Mouse (Mus musculus): Measurements from ENCODE around the gene Prss12.
A peak's percentile ranks its signal among the peaks of the same experiment; 100 is the strongest.

Prss12 gene

DNA sequence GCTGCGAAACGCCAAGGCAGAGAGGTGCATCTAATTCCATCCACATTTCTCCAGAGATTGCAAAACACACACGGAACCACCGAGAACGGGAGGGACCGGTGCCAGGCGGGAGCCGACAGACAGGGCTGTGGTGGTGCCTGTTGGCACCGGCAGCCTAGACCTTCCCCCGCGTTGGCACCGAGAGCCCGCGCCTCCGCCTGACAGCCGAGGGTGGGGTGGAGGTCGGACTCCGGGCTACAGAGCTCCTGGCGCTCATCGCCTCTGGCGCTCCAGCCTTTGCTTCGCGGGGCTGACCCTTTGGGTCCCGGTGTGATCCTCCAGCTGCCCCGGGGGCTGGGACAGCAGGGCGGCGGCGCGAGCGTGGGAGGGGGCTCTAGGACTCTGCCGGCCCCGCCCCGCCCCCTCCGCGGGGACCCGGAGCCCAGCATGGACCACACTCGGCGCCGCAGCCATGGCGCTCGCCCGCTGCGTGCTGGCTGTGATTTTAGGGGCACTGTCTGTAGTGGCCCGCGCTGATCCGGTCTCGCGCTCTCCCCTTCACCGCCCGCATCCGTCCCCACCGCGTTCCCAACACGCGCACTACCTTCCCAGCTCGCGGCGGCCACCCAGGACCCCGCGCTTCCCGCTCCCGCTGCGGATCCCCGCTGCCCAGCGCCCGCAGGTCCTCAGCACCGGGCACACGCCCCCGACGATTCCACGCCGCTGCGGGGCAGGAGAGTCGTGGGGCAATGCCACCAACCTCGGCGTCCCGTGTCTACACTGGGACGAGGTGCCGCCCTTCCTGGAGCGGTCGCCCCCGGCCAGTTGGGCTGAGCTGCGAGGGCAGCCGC, at the start of gene Prss12:
TSS of gene Prss12 (plus strand) at position 206 of the 830 bp plus-strand sequence.
- peak; percentile 69 for DNase-seq (ENCODE audit: low spot score)

DNA sequence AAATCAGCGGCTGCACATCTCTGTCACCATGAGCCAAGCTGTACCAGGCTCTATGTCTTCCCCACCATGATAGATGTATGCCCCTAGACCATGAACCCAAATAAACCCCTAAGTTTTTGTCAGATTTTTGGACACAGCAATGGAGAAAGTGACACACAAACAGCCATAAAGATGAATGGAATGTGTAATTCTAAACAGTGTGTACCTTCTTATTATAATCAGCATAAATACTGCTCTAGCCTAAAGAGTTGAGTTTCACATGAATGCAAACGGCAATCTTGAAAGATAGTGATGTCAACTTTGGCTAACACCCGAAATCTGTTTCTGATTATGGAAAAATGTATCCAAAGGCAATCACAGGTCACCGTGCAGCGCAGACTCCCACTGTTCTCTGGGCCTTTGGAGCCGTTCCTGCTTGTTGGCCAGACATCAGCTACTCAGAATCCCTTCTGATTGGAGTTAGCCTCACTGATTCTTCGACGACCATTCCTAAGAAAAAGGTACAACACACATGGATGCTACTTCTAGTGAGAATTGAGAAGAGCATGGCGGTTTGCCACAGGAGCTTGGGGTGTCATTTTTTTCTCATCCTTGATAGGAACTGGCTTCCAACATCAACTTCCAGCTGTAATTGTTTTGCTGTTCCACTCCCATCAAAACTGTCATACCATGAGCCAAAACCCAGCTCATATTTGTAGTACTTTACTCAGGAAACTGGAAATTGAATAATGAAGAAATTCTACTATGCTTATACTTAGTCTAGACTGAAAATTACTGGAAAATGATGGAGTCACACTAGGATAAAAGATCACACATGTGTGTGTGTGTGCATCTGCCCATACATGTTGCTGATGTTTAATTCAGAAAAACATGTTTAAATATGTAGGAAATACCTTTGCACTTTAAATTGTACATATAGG, 48.9 kb upstream of the Prss12 start:
- DNase-seq (ENCODE audit: low spot score) = no peak

DNA sequence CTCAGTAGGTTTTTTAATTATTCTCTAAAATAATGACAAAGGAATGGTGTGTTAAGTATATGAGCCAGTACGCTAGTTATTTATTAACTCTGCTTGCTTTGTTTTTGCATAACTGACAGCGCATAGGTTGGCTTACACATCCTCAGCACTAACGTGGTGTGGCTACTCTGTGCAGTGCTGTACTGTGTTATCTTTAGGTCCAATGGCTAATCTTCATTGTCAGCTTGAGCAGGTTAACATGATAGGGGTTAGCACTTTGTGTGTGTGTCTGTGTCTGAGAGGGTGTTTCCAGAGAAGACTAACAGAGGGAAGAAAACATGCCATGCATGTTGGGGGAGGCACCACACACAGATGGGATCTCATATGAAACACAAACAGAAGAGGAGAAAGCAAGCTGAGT, 41.8 kb upstream of the Prss12 start:
- DNase-seq (ENCODE audit: low spot score) = no peak

GRCm38 (mm10) chr3:123411821-123412578, 34.7 kb upstream of the Prss12 start:
- no peak for DNase-seq (ENCODE audit: low spot score)

DNA sequence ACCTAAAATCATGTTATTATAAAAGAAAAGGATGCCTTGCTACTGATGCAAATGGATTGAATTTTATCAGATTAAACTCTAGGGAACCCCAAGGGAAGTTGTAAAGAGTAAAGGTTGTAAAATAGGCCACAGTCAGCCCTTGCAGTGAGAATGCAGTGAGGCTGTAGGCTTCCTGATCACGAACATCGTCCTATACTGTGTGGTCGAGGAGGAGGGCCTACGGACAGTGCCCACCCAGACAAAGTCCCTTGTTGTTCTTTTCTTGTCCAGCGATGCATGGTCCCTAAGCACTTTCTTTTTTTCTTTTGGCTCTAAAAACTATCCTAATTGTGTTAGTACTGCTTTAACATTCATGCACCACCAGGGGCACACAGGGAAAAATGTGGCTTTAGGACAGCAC, 33.5 kb upstream of the Prss12 start:
- no peak for DNase-seq (ENCODE audit: low spot score)

DNA sequence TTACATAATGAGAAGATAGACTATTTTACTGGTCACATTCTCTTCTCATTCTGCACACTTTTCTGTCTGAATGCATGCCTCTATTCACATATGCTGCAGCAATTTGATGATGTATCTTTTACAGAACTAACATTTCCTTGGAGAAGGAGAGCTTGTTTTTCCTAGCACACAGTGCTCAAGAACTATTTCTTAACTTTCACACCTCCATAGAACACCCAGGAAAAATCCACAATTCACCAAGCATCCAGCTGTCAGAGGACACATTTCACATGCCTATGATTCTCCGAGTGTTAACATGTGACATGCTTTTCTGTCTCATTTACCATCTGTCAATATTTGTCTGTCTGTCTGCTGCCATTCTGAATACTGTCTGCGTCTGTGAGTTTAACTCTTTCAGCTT, 21.1 kb upstream of the Prss12 start:
- DNase-seq (ENCODE audit: low spot score) = no peak

- no peak for DNase-seq (ENCODE audit: low spot score)
These were observed 18.7 kb upstream of the Prss12 start for GRCm38 (mm10) chr3:123428005-123428404.

GRCm38 (mm10) chr3:123429597-123430458, 16.9 kb upstream of the Prss12 start:
- no peak for DNase-seq (ENCODE audit: low spot score)

- DNase-seq (ENCODE audit: low spot score) = no peak
These were observed 14.6 kb upstream of the Prss12 start for GRCm38 (mm10) chr3:123431951-123432674.

DNA sequence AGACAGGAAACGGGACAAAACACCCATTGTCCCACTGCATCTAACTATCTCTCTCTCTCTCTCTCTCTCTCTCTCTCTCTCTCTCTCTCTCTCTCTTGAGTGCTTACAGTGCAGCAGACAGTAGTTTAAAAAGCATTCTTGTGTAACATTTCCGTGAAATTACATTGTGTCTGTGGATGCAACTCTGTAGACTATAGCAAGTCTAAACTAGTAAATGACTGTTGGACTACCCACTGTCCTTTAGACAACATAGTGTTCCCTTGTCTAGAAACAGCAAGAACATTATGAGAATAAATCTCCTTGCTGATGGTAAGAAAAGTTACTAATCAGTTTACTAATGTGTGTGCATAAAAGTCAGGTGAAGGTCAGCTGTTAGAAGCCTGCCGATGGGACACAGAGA, 13.4 kb upstream of the Prss12 start:
- no peak for DNase-seq (ENCODE audit: low spot score)

- DNase-seq (ENCODE audit: low spot score) = no peak
These were observed 9.1 kb upstream of the Prss12 start for GRCm38 (mm10) chr3:123437608-123438007.

DNA sequence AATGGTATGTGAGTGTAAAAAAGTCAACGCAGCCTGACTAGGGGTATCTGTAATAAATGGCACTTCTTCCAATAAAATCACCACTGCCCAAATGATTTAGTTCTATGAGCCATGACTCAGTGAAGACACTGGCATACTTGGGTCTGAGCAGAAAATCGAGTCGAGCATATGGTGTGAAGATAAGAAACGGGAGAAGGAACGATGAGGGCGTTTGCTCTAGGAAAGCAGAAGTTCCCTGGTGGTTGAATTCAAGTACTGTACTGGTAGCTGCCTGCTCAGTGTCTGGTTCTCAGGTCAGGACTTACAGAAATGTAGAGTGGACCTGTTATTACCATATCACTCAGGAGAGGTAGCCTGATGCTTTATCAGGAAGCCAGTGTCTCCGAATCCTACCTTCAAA, 6.2 kb upstream of the Prss12 start:
- DNase-seq (ENCODE audit: low spot score) = no peak

- DNase-seq (ENCODE audit: low spot score) = no peak
These were observed 2.2 kb upstream of the Prss12 start for GRCm38 (mm10) chr3:123444466-123444865.

- no peak for DNase-seq (ENCODE audit: low spot score)
These were observed 886 bp downstream of the Prss12 start for GRCm38 (mm10) chr3:123447538-123448059.

GRCm38 (mm10) chr3:123448096-123448495, 1.4 kb downstream of the Prss12 start:
- DNase-seq (ENCODE audit: low spot score) = no peak

DNA sequence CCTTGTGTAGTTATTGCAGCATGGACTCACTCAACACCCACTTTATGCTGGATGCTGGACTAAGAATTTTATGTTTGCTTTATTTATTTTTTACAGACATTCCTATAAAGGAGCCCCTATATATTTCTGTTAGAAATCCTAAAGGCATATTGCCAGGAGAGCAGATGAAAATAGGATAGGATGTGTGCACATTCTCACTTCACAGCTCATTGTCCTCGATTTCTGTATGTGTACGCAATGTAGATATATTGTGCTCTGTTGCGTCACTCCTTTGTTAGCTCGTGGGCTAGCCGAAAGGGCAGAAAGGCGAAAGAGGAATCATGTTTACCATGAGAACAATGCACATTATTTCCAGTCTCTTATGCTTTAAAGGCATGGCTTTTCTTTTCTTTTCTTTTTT, 3.4 kb downstream of the Prss12 start:
- no peak for DNase-seq (ENCODE audit: low spot score)

DNA sequence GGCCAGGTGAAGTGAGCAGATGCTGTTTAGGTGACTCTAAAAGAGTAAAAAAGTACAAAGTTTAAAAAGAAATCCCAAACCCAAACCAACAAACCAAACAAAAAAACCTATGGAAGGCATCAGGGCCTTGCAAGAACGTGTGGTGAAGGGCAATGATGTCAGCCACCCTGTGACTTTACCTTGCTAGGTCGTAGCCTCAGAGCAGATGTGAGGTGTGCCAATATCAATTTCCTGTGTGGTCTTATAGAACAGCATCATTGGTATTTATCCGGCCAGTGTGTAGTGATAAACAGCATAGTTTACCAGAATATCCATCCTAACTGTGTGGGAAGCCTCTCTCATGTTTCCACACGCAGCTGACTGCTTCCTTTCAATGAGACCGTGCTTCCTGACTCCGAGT, 6.2 kb downstream of the Prss12 start:
- DNase-seq (ENCODE audit: low spot score) = no peak

- no peak for DNase-seq (ENCODE audit: low spot score)
These were observed 12.8 kb downstream of the Prss12 start for GRCm38 (mm10) chr3:123459492-123459891.

DNA sequence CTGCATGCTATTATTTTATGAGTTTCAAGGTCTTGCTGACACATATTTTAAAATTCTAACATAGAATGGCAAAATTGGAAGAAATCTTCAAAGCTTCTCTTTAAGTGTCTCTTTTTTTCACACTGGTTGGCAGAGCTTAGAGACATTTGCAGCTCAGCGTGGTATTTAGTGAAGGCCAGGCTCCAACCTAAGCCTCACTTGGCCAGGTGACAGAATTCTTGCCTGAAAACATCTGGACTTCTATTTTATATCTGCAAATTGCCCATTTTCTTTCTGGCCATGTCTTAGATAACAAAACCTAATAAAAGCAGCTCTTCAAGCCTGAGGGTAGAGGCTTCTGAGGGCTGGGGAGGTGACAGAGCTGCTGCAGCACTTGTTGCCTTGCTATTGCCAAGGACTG, 13.7 kb downstream of the Prss12 start:
- no peak for DNase-seq (ENCODE audit: low spot score)

DNA sequence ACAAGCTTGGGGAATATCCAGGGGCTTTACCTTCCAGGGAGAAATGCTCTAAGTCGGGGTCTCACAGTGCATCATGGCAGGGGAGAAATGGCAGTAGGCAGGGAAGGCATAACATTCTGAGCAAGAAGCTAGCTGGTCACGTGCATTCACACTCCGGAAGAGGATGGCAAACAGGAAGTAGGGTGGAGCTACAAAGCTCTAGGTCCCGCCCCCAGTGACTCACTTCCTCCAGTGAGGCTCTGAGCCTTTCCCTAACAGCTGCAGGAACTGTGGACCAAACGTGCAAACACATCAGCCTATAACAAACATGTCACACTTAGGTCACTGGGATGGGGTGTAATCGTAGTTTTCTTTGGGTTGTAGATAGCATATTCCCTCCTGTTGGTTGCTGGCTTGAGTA, 15.6 kb downstream of the Prss12 start:
- DNase-seq (ENCODE audit: low spot score) = peak; percentile 69
